Mouse (Mus musculus) kidney, adult 2 months (tissue): ENCODE results near the gene S100a8. TPM values are rescaled to one million over a fixed set of nuclear protein-coding genes. Genes with fewer than 3 reads are reported as not detected.

Experiments
- DNase-seq: peaks from one replicate; pipeline ENCODE4 v3.0.0; 2021
- H3K27ac ChIP-seq: fragments of 200-500 bp; 2 replicates; pipeline ENCODE4 v1.5.1; 2012; ENCODE audit warnings: low read depth, low read length, control low read depth, inconsistent platforms; ENCODE audit not compliant: insufficient read depth
- H3K27me3 ChIP-seq: fragments of 200-500 bp; replicated peaks from 2 replicates; pipeline ENCODE4 v1.6.1; 2012; ENCODE audit warnings: mild to moderate bottlenecking, moderate library complexity, low read length, inconsistent platforms; ENCODE audit not compliant: control insufficient read depth, insufficient read depth
- H3K36me3 ChIP-seq: fragments of 200-500 bp; 2 replicates; pipeline ENCODE4 v1.6.1; 2012; ENCODE audit warnings: mild to moderate bottlenecking, moderate library complexity, low read length, inconsistent platforms; ENCODE audit not compliant: control insufficient read depth, insufficient read depth
- H3K4me1 ChIP-seq: fragments of 200-500 bp; 2 replicates; pipeline ENCODE4 v1.6.1; 2011; ENCODE audit warnings: low read length; ENCODE audit not compliant: control insufficient read depth, insufficient read depth
- H3K4me3 ChIP-seq: fragments of 200-500 bp; 2 replicates; pipeline ENCODE4 v1.5.1; 2011; ENCODE audit warnings: mild to moderate bottlenecking, low read depth, low read length, control low read depth; ENCODE audit not compliant: insufficient read depth
- CTCF ChIP-seq: fragments of 200-500 bp; conservative IDR thresholded peaks from 2 replicates; pipeline ENCODE4 v1.5.1; 2011; ENCODE audit warnings: low read depth, mild to moderate bottlenecking, control low read depth, low read length, moderate library complexity, mixed read lengths; ENCODE audit not compliant: insufficient read depth, insufficient read length
- POLR2A ChIP-seq: fragments of 200-500 bp; IDR thresholded peaks from one replicate; pipeline ENCODE4 v1.6.1; 2011; ENCODE audit warnings: low read depth, low read length, control low read depth
- WGBS: fragments of 180-500 bp; shearing (Covaris S2); methylation state at CpG from one replicate; pipeline ENCODE4 v1.1.7; 2018; 5-methylcytosine and 5-hydroxymethylcytosine counted together
- polyA plus RNA-seq: library from polyadenylated mRNA; depleted of rRNA; stranded (reverse); fragments of >200 nt; gene quantifications from 2 replicates; pipeline ENCODE4 v1.2.3, GENCODE M21; 2012

The S100a8 gene
- polyA plus RNA-seq, 1 experiment: 1.2 TPM

GRCm38 (mm10) chr3:90648981-90649380 lies 19.8 kb upstream of the S100a8 start:
- no peak overlapping the region for H3K4me3 ChIP-seq
- TF ChIP-seq CTCF: no peak
- no peak for TF ChIP-seq POLR2A
- H3K27me3 ChIP-seq: no peaks in the 10 kb centered on the region
- no peaks in the 10 kb centered on the region for H3K4me1 ChIP-seq
- no peak overlapping the region for H3K27ac ChIP-seq
- H3K36me3 ChIP-seq: no peaks in the 10 kb centered on the region
- no peak for DNase-seq

- Histone ChIP-seq H3K36me3 (no peaks in the 10 kb centered on the region), H3K4me1 (no peaks in the 10 kb centered on the region), H3K27ac (no peak overlapping the region), H3K4me3 (no peak overlapping the region), H3K27me3 (no peaks in the 10 kb centered on the region)
- WGBS: 97% methylated on average over 2 of the region's 2 CpGs
- DNase-seq: no peak
- no peak for TF ChIP-seq CTCF
- TF ChIP-seq POLR2A: no peak
These were observed 18.9 kb upstream of the S100a8 start for GRCm38 (mm10) chr3:90649832-90650231.

DNA sequence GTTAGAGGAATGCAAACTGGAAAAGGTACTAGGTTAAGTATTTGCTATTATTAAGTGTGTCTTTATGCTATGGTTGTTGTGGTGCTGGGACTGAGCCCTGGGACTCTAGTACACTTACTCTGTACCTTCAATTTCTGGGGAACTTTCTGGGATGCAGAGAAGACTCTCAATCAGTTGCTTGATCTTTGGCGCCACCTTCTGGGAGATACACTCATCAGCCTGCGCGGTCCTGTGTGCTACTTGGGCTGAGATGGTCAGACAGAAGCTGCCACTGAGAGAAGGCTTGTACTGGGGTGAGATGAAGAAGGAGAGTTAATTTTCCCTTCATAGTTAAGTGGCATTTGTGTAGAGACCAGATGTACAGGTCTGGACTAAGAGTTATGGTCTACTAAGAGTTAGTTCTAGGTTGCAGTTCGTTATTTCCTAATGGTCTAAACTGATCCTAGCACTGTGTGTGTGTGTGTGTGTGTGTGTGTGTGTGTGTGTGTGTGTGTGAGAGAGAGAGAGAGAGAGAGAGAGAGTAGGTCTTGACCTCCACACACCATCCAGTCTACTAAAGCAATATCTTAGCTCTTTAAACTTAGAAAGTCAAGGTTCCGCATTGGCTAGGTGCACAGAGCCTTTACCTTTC lies 15.8 kb upstream of the S100a8 start:
- Histone ChIP-seq H3K36me3 (no peaks in the 10 kb centered on the region), H3K27ac (no peak overlapping the region), H3K27me3 (no peaks in the 10 kb centered on the region), H3K4me3 (no peak overlapping the region), H3K4me1 (no peaks in the 10 kb centered on the region)
- peak; percentile 73 for DNase-seq
- TF ChIP-seq POLR2A: no peak
- peak; percentile 79 for TF ChIP-seq CTCF
- 36% methylated on average over 5 of the region's 5 CpGs for WGBS

- no peaks in the 10 kb centered on the region for H3K27me3 ChIP-seq
- no peaks in the 10 kb centered on the region for H3K4me1 ChIP-seq
- no peaks in the 10 kb centered on the region for H3K36me3 ChIP-seq
- DNase-seq: no peak
- H3K27ac ChIP-seq: no peak within 1 kb of the TSS
- TF ChIP-seq CTCF (no peak), POLR2A (no peak)
- H3K4me3 ChIP-seq: no peak within 1 kb of the TSS
These were observed 15.1 kb upstream of the S100a8 start, which contains the start of gene S100a7a for GRCm38 (mm10) chr3:90653717-90654116. TSS of gene S100a7a (plus strand) at chr3:90654017.

DNA sequence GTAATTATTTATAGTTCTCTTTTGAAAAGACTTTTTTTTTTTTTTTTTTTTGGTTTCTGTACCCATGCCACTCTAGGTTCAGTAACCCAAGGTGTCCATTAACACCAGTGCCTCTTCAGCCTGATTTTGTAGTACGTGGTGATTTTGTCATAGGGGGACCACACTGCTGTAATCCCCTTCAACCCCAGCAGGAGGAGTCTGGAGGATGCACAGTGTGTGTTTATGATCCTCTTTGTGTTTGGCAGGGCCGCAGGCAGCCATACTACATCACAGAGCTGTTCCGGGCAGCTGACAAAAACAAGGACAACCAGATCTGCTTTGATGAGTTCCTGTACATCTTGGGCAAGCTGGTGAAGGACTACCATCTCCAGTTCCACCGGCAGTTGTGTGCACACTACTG lies 11.4 kb upstream of the S100a8 start:
- no peaks in the 10 kb centered on the region for H3K4me1 ChIP-seq
- H3K36me3 ChIP-seq: no peaks in the 10 kb centered on the region
- 75% methylated on average over 4 of the region's 4 CpGs for WGBS
- no peak overlapping the region for H3K4me3 ChIP-seq
- TF ChIP-seq CTCF: 0 out of 2 replicates have a peak, but pooled peaks have one; percentile 7
- TF ChIP-seq POLR2A: no peak
- H3K27me3 ChIP-seq: no peaks in the 10 kb centered on the region
- H3K27ac ChIP-seq: no peak overlapping the region
- DNase-seq: no peak

DNA sequence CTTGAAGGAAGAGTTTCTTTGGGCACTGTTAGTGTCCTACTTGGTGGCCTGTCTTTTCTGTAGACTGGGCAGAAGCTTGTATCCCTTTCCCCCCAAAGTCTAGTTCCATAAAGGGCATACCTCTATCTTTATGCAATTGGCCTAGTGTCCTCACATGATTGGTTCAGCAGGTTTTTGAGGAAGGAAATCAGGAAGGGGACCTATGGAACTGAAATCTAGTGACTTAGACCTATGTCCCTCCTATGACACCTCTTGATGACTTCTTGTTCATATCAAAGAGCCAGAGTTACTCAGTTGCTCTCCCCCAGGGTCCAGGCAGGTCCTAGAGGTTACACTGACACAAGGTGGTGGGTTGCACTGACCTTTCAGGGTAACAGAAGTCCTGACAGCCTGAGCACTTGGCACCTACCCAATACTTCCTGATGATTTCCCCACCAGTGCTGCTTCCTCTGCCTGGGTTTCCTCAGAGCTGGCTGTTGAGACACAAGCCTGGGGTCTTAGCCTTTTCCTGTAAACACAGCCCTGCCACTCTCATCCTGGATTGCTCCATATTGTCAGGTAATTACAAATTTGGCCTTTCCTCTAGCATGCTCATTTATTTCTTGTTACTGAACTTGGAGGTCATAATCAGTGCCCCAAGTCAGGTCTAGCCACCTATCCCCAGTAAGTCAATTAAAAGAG lies 9.3 kb upstream of the S100a8 start:
- H3K4me3 ChIP-seq: no peak overlapping the region
- no peaks in the 10 kb centered on the region for H3K36me3 ChIP-seq
- H3K4me1 ChIP-seq: no peaks in the 10 kb centered on the region
- H3K27ac ChIP-seq: no peak overlapping the region
- H3K27me3 ChIP-seq: no peaks in the 10 kb centered on the region
- DNase-seq: no peak
- TF ChIP-seq CTCF (no peak), POLR2A (no peak)

- 82% methylated on average over 2 of the region's 2 CpGs for WGBS
- TF ChIP-seq POLR2A: no peak
- TF ChIP-seq CTCF: peak; percentile 50
- H3K4me3 ChIP-seq: no peak overlapping the region
- H3K27ac ChIP-seq: no peak overlapping the region
- no peaks in the 10 kb centered on the region for H3K27me3 ChIP-seq
- DNase-seq: peak; percentile 33
- H3K36me3 ChIP-seq: no peaks in the 10 kb centered on the region
- H3K4me1 ChIP-seq: no peaks in the 10 kb centered on the region
These were observed 4.6 kb upstream of the S100a8 start for GRCm38 (mm10) chr3:90664219-90664618.

DNA sequence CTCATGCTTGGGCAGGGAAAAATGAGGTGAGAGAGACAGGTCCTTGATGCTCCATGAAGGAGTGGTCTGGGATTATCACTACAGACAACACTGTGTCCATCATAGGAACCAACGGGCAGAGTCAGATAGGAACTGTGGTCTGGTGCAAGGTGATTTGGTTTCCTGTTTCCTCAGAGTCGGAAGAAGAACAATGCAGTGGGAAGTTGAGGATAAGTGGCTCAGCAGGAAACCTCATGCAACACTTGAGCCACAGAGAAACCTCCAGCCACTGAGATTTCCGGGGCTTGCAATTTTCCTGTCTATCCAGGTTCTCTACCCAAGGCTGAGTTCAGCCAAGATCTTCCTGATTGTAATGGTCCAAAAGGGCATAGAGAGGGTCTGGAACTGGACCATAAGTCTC lies 9.9 kb downstream of the S100a8 start:
- H3K4me1 ChIP-seq: no peaks in the 10 kb centered on the region
- 66% methylated on average over 3 of the region's 3 CpGs for WGBS
- no peak for DNase-seq
- no peak overlapping the region for H3K27ac ChIP-seq
- no peaks in the 10 kb centered on the region for H3K36me3 ChIP-seq
- H3K27me3 ChIP-seq: no peaks in the 10 kb centered on the region
- TF ChIP-seq CTCF (no peak), POLR2A (no peak)
- no peak overlapping the region for H3K4me3 ChIP-seq
